Mouse (Mus musculus) E14TG2a.4 (cell line): ENCODE data around the gene Ciao2a.
A peak's percentile ranks its signal among the peaks of the same experiment; 100 is the strongest.

Experiments
- H3K27me3 ChIP-seq: 2 replicates; pipeline ENCODE4 v1.6.1; 2014; ENCODE audit warnings: low read length, control low read depth; ENCODE audit not compliant: insufficient read depth
- H3K36me3 ChIP-seq: 2 replicates; pipeline ENCODE4 v1.6.1; 2014; ENCODE audit warnings: low read length, control low read depth; ENCODE audit not compliant: insufficient read depth
- H3K4me1 ChIP-seq: replicated peaks from 2 replicates; pipeline ENCODE4 v1.6.1; 2014; ENCODE audit warnings: low read depth, low read length, control low read depth
- H3K4me3 ChIP-seq: replicated peaks from 2 replicates; pipeline ENCODE4 v1.5.1; 2014; ENCODE audit warnings: mild to moderate bottlenecking, low read length
- H3K9me3 ChIP-seq: 2 replicates; pipeline ENCODE4 v1.6.1; 2014; ENCODE audit warnings: low read length, control low read depth
- CTCF ChIP-seq: conservative IDR thresholded peaks from 2 replicates; pipeline ENCODE4 v1.5.1; 2014; ENCODE audit warnings: low read length
- NANOG ChIP-seq: IDR thresholded peaks from 2 replicates; pipeline ENCODE4 v1.6.1; 2014; ENCODE audit warnings: borderline replicate concordance, low read length, mixed read lengths
- POU5F1 ChIP-seq: IDR thresholded peaks from 2 replicates; pipeline ENCODE4 v1.6.1; 2014; ENCODE audit warnings: low read length, borderline replicate concordance

Gene Ciao2a

DNA sequence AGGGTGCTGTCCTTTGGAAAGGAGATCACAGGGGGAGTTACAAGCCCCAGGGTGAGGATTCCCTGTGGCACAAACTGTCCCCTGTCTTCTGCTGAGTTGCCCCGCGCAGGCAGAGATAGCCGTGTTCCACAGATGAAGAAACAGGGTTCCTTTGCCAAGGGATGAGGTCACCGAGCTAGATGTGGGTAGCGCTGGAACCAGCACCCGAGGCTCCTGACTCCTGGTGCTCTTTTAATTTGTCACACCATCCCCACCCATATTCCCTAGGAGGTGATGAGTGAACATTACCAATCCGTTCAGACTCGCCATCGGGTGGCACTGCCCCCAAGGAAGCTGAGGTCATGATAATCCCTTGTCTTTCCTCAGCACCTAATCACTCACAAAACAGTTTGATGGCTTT lies 36.6 kb downstream of the Ciao2a start:
- Histone ChIP-seq H3K9me3 (no peaks in the 10 kb centered on the region), H3K36me3 (no peaks in the 10 kb centered on the region), H3K4me1 (peaks cover 9% of the 10 kb centered on the region), H3K27me3 (peaks cover 53% of the 10 kb centered on the region), H3K4me3 (no peak overlapping the region)
- no peak for TF ChIP-seq CTCF
- no peak for TF ChIP-seq NANOG
- no peak for TF ChIP-seq POU5F1

DNA sequence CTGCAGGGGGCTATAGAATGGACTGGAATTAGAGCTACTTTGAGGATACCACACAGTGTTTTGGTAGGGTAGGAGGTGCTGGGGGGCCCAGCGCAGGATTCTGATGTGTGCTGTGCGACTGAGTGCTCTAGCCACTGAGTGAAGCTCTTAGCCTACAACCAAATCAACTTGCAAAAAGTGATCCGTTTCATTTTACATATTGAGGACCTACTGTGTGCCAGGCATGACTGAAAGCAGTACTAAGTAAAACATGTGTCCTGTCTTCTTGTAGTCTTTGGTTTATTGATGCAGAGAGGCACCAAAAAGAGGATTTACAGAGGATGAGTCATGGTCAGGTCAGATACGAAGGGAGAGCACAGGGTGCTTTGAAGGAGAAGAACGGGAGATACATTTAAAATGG lies 40.8 kb downstream of the Ciao2a start:
- no peak overlapping the region for H3K4me3 ChIP-seq
- H3K9me3 ChIP-seq = no peaks in the 10 kb centered on the region
- peaks cover 11% of the 10 kb centered on the region for H3K4me1 ChIP-seq
- peaks cover 18% of the 10 kb centered on the region for H3K27me3 ChIP-seq
- no peaks in the 10 kb centered on the region for H3K36me3 ChIP-seq
- TF ChIP-seq CTCF (no peak), NANOG (no peak), POU5F1 (no peak)

DNA sequence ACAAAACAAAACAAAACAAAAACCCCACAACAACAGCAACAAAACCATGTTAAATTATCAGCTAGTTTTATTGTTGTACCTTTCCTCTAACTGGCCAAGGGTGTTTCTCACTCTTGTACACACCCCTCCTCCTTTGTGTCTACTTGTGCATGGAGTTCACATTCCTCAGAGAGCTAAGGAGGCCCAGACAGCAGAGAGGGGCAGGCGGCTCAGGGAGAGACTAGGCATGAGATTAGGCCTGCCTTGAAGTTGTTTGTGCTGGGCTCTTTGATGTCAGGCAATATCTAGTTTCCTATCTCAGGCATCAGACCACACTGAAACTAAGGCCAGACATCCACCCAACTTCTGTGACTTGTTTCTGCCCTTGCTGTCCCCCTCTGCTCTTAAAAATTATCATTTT lies 41.8 kb downstream of the Ciao2a start:
- H3K4me3 ChIP-seq = no peak overlapping the region
- TF ChIP-seq NANOG (no peak), POU5F1 (no peak), CTCF (no peak)
- H3K9me3 ChIP-seq = no peaks in the 10 kb centered on the region
- peaks cover 11% of the 10 kb centered on the region for H3K4me1 ChIP-seq
- H3K27me3 ChIP-seq = peaks cover 12% of the 10 kb centered on the region; the same call in 1 of the 2 replicates
- H3K36me3 ChIP-seq = no peaks in the 10 kb centered on the region

DNA sequence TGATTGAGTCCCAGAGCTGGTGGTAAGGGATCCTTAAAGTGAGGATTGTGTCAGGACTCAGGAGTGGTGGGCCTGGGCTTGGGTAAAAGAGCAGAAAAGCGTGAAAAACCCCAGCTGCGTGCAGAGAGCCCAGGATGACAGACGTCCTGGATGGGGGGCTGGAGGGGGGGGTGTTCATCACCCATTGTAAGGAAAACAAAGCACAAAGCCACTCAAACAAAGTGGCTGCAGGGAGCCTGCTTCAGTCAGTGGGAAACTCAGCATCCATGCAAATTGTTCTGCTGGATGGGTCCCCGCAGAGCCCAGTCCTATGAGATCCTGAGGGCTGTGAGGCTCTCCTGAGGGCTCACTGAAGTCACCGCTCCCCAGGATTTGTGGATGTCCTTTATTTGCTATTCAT lies 44.1 kb downstream of the Ciao2a start:
- TF ChIP-seq CTCF = no peak
- TF ChIP-seq POU5F1 = no peak
- TF ChIP-seq NANOG = peak; percentile 21; the same call in 1 of the 2 replicates
- H3K36me3 ChIP-seq = no peaks in the 10 kb centered on the region
- H3K4me3 ChIP-seq = no peak overlapping the region
- H3K27me3 ChIP-seq = peaks cover 15% of the 10 kb centered on the region; the same call in 1 of the 2 replicates
- no peaks in the 10 kb centered on the region for H3K9me3 ChIP-seq
- H3K4me1 ChIP-seq = peaks cover 11% of the 10 kb centered on the region

DNA sequence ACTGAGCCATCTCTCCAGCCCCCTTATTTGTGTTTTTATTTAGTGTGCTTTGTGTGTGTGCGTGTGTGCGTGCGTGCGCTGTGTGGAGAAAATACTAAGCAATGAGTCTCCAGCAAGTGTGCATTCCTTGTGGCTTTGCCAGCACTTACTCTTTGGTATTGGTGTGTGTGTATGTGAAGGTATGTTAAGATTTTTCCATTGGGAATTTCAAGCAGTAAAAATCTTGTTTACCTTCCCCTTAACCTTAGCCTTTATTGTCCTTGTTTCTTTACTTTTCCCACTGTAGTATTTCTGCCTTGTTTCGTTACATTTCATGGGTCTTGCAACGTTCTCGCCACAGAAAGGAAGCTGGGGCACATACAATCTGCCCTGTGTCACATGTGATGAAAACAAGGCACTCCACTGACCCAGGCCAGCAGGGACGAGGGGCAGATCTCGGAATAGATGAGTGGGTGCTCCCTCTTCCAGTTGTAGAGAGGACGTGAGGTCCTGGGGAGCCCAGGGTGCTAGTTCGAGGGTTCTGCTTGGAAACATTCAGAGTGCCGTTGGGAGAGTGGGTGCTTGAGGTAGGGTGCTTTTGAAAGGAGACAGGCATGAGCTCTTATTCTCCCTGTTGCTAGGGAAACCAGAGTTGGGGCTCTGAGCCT lies 45.0 kb downstream of the Ciao2a start:
- Histone ChIP-seq H3K27me3 (peaks cover 9% of the 10 kb centered on the region; the same call in 1 of the 2 replicates), H3K36me3 (no peaks in the 10 kb centered on the region), H3K9me3 (no peaks in the 10 kb centered on the region), H3K4me3 (no peak overlapping the region), H3K4me1 (peaks cover 7% of the 10 kb centered on the region)
- no peak for TF ChIP-seq NANOG
- no peak for TF ChIP-seq POU5F1

DNA sequence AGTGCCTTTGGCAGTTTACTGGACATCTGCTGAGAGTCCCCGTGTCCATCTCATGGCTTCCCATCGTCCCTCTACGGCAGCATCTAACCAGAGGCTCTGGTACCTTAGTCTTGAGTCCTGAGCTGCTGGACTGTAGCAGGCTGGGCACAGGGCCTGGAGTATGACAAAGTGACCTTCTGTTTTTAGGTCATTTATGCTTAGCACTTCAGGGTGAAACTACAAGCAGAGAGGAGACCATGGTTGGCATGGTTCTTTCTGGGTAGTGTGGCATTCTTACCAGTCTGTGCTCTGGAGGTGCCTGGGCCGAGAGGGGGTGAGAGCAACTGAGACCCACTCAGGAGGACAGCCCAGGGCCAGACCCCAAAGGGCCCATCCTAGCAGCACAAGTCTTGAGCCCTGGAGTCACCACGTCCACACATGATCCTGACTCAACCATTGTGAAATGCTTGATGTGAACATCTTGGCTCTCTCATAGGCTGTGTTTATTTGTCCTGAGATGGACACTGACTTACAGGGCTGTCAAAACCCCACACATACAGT lies 47.0 kb downstream of the Ciao2a start:
- Histone ChIP-seq H3K36me3 (no peaks in the 10 kb centered on the region), H3K4me1 (peaks cover 7% of the 10 kb centered on the region)
- no peak for TF ChIP-seq CTCF
- no peak for TF ChIP-seq POU5F1
- TF ChIP-seq NANOG = no peak

DNA sequence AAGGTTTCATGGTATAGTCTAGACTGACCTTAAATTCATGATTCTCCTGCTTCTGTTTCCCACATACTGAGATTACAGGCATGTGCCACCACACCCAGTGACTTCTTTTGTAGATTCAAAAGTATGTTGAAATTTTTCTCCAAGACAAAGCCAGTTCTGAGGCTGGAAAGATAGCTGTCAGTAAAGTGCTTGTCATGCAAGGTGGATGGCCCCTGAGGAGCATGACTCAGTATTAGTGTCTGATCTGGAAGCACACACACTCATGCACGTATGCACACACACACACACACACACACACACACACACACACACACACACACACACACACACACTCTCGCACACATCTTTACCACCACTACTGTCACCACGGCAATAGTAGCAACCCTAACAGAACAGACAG lies 48.6 kb downstream of the Ciao2a start:
- Histone ChIP-seq H3K27me3 (peaks cover 12% of the 10 kb centered on the region), H3K4me3 (no peak overlapping the region), H3K9me3 (no peaks in the 10 kb centered on the region), H3K4me1 (peaks cover 7% of the 10 kb centered on the region), H3K36me3 (no peaks in the 10 kb centered on the region)
- TF ChIP-seq NANOG = no peak

More for the DNA sequence above, 47.0 kb downstream of the Ciao2a start:
- H3K27me3 ChIP-seq = peaks cover 7% of the 10 kb centered on the region; the same call in 1 of the 2 replicates
- no peak overlapping the region for H3K4me3 ChIP-seq
- H3K9me3 ChIP-seq = no peaks in the 10 kb centered on the region

DNA sequence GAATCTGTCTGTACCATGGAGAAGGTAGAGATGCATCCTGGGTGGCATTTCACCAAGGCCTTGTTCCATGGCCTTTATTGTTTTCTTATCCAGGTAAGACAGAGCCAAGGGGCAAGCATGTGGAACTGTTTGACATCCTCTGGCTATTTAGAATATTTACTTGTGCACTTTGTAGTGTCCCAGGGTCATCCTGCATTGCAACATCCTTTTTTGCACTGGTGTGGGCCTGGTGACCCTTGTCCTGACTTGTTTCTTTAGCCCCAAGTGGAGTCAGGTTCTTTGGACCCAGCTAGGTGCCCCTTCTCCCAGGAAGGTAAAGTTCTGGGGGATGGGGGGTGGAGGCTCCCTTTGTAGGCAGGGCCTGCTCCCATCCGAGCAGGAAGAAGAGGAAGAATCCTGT lies 51.6 kb downstream of the Ciao2a start:
- H3K4me3 ChIP-seq = no peak overlapping the region
- H3K4me1 ChIP-seq = peaks cover 22% of the 10 kb centered on the region
- no peaks in the 10 kb centered on the region for H3K36me3 ChIP-seq
- no peaks in the 10 kb centered on the region for H3K9me3 ChIP-seq
- peaks cover 23% of the 10 kb centered on the region for H3K27me3 ChIP-seq
- no peak for TF ChIP-seq NANOG
- no peak for TF ChIP-seq POU5F1
- TF ChIP-seq CTCF = no peak

DNA sequence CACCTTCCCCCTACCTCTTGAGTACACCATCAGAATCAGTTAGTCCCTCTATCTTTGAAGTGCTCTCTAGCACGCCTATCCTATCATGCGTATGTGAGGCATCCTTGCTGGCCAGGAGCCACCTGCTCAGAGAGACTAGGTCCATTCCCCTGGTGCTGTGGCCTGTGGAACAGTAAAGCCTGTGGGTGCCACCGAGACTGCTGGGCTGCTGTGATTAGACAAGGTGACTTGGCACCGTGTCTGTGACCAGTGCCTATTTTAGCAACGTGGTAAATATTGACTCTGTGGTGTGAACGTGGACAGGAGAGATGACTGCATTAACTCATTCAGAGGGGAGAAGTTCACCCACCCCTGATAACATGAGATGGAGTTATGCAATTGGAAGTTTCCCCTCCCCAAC lies 53.4 kb downstream of the Ciao2a start:
- no peak for TF ChIP-seq NANOG
- Histone ChIP-seq H3K9me3 (no peaks in the 10 kb centered on the region), H3K36me3 (no peaks in the 10 kb centered on the region)

More for the DNA sequence above, 53.4 kb downstream of the Ciao2a start:
- Histone ChIP-seq H3K4me3 (no peak overlapping the region), H3K27me3 (peaks cover 31% of the 10 kb centered on the region), H3K4me1 (peaks cover 27% of the 10 kb centered on the region)
